Mouse (Mus musculus) urinary bladder, postnatal 4 days (tissue): Measurements from ENCODE around the gene Tex52.

Source experiments
- DNase-seq, 2 experiments: peaks; one replicate each; pipeline ENCODE4 v3.0.0; 2021 to 2022; ENCODE audit warnings: low spot score in 2 of 2

Gene Tex52

GRCm38 (mm10) chr6:128375192-128375591, at the start of gene Tex52, which contains the start of gene Gm44596:
TSS of gene Tex52 (plus strand) at chr6:128375456.
TSS of gene Gm44596 (plus strand) at chr6:128375503.
- no peak for DNase-seq

DNA sequence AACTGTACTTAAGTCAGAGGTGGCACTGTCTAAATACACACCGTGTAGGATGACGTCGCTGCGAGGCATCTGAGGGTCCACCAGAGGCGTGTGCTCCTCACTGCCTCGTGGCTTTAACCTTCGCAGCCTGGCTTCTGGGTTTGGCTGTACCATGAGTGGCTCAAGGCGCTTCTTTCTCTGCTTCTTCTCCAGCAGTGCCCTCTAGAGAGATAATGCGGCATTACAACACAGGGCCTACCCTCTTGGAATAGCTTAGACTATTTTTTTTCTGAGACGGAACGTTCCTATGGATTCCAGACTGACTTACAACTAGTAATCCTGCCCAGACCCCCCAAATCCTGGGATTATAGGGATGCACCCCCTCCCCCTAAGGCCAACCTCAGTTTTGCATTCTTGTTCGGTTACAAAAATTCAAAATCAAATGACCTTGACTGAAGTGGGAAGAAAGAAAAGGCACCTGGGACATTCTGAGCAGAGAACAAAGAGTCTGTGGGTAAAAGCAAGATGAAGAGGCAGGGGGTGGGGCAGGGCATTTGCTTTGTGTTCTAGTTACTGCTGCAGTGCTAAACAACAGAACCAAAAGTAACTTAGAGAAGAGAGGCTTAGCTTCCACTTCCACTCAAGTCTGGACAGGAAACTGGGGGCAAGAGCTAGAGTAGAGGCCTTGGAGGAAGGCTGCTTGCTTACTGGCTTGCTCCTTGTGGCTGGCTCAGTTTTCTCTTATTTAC, 40.7 kb upstream of the Tex52 start:
- peak; percentile 33 to 72 for DNase-seq

- no peak for DNase-seq
These were observed 37.8 kb upstream of the Tex52 start for GRCm38 (mm10) chr6:128337467-128337866.

DNA sequence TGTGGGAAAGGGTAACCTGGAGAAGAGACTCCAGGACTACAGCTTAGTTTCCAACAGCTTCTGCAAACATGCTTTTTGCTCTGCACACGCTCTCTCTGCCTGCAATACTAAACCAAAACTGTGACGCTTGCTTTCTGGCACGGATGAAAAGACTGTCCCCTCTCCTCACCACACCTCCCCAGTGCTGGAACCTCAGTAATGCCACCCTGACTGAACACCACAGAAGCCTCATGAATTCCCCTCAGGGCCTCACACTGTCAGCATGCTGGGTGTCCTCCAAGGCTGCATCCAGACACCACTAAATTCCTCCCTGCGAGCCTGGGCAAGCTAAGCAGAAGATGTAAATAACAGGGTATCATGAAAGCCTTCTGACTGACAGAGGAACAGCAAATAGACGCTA, 36.4 kb upstream of the Tex52 start:
- DNase-seq, result no peak

DNA sequence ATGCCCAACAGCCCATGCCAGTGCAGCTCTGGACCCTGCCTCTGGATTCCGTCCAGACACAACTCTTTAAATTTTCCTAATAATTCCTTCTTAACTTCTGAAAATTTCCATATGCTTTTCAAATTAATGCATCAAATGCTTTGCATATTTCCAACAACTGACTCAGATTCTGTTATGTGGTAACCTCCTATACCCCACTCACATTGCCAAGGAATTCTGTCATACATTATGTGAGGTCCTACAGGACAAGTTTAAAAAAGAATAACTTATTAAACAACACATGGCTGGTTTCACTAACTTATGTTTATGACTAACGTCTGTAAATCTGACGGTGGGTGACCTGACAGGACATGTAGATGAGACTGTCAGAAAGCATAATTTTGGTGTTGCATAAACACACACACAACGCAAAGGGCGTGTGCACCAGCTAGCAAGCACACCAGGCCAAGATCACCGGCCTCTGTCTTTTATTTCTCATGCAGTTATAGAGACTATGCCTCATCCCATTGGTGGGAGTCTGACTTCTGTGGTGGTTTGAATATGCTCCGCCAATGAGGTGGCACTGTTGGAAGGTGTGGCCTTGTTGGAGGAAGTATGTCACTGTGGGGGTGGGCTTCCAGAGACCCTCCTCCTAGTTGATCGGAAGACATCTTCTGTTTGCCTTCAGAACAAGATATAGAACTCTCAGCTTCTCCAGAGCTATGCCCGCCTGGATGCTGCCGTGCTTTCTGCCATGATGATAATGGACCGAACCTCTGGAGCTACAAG, 33.1 kb upstream of the Tex52 start:
- DNase-seq, result no peak

DNA sequence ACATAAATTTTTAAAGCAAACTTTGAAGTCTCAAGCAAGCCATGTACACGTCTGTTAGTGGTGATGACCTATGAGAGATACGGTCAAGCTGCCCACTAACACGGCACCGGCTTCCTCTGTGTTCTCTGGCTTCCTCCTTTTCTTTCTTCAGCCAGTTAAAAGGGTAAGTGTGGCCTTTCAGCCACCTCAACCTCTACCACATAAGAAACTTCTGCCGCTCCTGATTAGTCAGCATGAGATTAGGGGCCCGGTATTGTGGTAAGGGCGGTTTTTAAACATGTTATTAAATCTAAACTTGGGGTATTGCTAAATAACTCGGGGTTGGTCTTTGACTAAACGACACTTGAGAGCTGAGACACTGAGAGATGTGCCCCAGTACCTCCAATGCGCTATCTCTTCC, 29.6 kb upstream of the Tex52 start:
- no peak for DNase-seq

DNA sequence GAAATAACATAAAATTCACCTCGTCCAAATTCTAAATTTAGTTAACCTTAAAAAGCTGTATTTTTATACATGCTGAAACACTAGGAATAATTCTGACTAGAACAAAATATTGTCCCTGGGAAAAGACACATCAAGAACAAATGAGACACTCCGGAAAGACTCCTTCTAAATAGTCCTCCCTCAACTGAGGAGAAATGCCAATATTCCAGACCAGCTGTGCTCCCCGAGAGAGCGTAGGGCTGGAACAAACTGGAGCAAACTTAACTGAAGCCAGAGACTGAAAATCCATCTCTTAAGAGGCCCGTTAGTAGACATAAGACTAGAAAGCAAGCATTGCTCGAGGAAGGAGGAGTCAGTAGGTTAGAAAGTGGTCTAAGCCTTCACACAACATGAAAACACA, 28.5 kb upstream of the Tex52 start:
- no peak for DNase-seq

DNA sequence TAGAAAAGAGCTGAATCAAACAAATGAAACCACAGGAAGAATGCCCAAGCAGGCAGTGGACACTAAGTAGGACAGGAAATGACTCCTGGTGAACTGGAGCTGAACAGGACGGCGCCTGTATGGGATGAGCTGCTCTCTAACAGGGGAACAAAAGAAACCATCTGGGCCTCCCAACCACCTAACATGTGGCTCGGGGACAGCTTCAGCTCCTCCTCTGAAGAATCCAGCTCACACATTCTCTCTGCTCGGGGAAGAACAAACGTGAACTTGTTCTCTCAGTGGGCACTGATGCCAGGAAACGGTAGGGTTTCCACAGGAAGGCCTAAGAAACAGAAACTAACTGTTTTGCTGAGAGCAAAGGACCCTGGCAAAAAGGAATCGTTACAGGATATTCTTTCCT, 25.5 kb upstream of the Tex52 start:
- DNase-seq, result no peak

- DNase-seq, result no peak
These were observed 21.1 kb upstream of the Tex52 start for GRCm38 (mm10) chr6:128354140-128354539.

DNA sequence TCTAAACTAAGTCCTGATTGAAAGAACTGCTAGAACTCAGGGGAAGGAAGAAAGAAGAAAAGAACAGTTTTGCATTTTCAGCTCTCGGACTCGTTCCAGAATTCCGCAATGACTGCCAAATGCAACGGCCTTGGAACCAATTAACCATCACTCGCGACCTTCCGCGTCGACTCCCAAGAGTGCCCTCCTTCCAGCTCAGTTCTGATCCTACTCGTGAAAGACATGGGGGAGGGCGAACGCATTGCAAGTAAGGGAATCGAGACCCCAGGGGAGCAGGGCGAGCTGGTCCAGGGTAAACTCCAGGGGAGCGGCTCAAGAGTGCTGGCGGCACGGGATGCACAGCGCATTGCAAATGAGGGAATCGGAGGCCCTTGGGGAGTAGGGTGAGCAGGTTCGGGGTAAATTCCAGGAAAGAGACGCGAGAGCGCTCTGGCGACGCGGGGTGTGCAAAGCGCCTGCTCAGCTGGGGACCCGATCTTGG, 20.0 kb upstream of the Tex52 start:
- peak in 1 of 2 experiments; percentile 40 for DNase-seq

GRCm38 (mm10) chr6:128355726-128356416, 19.4 kb upstream of the Tex52 start, which contains the start of gene Tulp3:
TSS of gene Tulp3 (minus strand) at chr6:128355851.
- peak; percentile 95 to 98 for DNase-seq

DNA sequence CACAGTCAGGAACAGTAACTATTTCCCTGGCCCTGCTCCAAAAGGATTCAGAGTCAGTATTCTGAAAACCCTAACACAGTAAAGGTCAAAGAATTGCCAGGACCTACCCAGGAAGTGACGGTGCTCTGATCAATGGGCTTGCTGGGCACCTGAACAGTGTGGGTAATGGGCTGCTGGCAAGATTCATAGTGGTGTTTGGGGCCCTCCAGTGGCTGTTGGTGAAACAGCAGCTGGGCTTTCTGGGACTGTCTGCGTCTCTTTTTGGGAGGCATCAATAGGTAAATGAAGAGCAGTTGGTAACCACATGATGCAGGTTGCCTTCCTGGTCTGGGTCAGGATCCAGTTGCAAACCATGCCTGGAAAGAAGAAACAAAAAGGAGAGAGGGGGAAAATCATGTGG, 16.3 kb upstream of the Tex52 start:
- DNase-seq, result no peak

- no peak for DNase-seq
These were observed 13.4 kb upstream of the Tex52 start for GRCm38 (mm10) chr6:128361901-128362300.

GRCm38 (mm10) chr6:128362381-128363006, 12.8 kb upstream of the Tex52 start, which contains the start of the genes Rhno1 and Foxm1:
TSS of gene Rhno1 (minus strand) at chr6:128362911.
TSS of gene Foxm1 (plus strand) at chr6:128362967.
- DNase-seq, result peak; percentile 78 to 87

DNA sequence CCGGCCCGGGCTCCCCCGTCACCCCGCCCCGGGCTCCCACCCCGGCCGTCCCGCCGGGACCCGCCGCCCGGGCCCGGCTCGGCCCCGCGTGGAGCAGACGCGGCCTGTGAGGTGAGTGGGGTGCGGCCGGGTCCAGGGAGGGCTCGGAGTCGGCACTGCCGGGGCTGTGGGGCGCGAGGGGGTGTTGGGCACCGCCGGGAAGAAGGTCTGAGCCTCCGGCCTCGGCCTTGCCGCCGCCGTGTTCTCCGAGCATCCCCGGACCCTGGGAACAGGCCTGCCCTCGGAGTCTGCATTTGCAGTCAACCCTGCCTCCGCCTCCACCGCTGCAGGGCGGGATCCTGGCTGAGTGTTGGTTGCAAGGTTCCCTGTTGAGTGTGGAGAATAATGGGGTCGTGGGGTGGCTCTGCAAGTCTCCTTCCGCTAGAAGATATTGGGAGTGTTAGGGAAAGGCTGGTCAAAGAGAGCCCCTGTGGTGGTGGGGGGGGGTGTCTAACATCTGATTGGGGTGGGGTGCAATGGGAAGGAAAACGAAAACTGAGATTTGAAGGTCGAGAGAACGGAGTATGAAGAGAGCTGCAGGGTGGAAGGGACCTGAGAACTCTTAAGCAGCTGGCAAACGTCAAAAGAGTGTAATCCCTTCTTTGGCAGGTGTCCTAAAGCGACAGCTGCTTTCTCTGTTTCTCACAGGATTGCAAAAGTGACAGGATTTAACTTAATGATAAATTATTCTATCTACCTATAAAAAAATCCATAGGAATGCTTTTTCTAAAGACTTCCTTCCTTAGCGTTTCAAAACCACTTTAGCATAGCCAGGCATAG, 12.0 kb upstream of the Tex52 start:
- DNase-seq, result no peak

- DNase-seq, result no peak
These were observed 10.5 kb upstream of the Tex52 start for GRCm38 (mm10) chr6:128364721-128365120.

- DNase-seq, result no peak
These were observed 8.8 kb upstream of the Tex52 start for GRCm38 (mm10) chr6:128366466-128366865.

GRCm38 (mm10) chr6:128370040-128370439, 5.2 kb upstream of the Tex52 start:
- DNase-seq, result no peak

- no peak for DNase-seq
These were observed 1.3 kb downstream of the Tex52 start for GRCm38 (mm10) chr6:128376371-128377085.

DNA sequence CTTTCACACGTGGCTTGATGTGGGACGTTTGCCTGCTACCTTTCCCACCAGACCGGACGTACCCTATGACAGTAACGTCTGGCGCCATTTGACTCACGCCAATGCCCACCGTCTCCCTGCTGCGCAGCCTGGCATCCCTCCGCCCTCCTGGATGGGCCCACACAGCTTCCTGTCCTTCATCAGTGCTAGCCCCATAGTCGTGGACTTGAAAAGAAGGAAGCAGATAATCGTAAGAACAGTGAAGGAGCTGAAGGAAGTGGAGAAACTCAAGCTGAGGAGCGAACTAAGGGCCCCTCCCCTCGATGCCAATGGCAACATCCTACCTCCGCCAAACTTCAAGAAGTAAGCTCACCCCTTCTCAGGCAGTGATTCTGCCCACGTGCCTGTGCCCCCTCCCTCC, 4.4 kb downstream of the Tex52 start:
- DNase-seq, result no peak
